Mouse (Mus musculus): ENCODE results near the gene Wnt9b.

Wnt9b gene

DNA sequence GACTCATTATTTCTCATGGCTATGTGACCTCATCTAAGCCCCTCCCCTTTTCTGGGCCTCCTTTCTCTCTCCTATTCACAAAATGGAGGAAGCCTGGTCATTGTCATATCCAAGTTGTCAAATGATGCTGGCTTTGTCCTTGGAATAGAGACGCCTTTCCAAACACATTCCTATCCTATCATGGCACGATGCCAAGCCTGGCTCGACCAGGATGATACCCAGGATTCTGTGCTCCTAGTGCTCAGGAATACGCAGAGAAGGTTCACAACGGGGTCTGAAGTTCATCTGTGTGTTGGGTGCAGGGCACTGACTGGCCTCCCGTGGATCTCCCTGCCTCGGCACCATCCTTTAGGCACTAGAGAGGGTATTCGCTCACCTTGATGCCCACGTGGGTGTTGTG, 18.0 kb downstream of the Wnt9b start:
- DNase-seq (ENCODE audit: low spot score), result no peak

DNA sequence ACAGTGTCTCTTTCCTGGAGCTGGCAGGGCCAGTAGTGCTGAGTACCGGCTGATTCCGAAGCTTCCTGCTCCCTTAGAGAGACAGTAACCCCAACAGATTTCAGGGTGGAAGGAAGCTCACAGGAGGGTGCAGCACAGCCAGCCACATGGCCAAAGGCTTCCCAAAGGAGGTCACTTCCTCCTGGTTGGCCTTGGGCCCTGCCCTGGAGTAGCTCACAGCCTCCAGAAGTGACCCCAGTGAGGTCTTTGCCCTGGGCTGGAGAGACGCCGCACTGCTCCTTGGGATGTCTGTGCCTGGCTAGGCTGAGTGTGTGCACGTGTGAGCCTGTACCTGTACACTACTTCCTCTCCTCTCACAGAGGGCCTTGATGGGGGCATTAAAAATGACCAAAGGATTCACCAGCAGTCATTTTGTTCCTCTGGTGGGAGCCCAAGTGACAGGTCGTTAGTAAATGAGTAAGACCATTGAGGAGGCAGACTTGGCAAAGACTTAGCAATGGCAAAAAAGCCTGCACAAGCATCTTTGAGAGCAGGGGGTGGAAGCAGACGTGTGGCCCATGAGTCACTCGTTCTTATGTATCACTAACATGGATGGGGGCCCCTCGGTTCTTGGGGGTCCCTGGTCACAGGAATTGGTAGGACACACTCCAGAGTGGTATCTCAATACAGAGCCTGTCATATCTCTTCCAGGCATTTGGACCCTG, 20.2 kb downstream of the Wnt9b start:
- no peak for DNase-seq (ENCODE audit: low spot score)

DNA sequence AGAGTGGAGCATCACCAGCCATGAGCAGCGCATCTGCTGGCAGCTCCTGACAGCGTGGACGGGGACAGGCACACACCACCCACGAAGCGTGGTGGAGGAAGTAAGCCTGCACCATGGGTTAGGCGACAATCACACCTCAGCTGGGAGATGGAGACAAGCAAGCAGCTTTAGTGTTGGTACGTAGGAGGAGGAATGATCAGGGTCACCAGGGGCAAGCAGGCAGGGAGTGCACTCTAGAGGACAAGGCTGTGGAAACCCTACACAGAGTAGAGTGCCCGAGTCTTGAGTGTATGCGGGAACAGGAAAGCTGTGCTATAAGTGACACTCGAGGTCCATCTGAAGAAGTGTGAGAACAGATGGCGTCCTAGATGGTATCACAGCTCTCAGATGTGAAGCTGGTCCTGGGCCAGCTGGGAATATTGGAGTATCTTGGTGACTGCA, 25.3 kb downstream of the Wnt9b start:
- DNase-seq (ENCODE audit: low spot score), result no peak

DNA sequence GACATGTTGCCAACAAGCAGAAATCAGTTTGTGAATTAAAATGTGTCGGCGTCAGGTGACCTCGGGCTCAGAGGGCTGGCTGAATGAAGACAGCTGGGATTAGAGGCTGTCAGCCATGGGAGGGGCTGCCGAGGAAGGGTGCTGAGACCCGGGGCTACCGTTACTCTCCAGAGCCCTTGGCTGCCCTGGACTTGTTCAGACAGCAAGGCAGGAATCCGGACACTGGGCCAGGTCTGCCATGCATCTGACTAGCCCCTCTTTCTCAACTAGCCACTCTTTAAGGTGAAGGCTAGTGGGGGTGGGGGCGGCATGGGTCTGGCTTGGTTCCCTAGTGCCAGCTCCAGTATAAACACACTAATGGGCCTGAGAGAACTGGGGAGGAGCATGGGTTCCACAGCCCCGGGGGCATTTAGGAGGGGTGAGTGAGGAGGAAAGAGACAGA, 27.6 kb downstream of the Wnt9b start:
- DNase-seq (ENCODE audit: low spot score), result no peak

DNA sequence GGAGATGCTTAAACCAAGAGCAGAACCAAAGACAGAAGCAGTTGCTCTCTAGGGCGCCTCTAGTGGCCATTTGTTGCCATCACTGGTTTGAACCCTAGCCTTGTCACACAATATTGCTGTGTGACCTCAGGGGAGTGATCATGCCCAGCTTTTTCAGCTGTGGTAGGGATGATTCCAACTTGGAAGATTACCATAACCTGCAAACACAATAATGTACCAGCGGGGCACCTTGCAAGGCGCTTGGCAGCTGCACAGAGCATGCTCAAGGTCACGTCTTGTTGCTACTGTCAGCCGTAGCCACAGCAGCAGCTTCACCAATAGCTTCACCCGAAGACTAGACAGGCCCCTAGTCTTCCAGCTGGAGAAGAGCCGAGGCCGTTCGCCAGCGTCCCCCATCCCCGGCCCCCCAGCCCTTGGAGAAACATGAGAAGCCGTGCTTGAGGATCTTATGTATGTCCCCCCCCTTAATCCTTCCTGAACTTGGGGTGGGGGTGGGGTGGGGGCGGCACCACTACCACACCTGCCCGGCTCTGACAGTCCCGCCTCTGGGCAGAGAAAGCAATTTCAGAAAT, 28.1 kb downstream of the Wnt9b start:
- no peak for DNase-seq (ENCODE audit: low spot score)

DNA sequence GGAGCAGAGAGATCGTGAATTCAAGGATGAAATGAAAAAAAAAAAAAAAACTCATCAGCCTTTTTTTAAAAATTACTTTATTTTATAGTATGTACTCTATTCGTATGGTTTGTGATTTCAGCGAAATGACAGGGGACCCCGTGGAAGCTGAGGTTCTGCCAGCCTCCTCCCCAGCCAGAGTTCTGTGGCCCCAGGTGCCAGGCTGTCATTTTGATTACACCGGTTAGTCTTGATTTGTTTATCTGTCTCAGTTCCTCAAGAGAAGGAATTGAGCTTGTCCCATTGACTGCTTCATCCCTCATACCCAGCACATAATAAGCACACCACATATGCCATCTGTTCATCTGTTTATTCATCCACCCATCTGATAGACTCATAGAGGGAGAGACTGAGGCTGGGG, 30.2 kb downstream of the Wnt9b start:
- DNase-seq (ENCODE audit: low spot score), result no peak

DNA sequence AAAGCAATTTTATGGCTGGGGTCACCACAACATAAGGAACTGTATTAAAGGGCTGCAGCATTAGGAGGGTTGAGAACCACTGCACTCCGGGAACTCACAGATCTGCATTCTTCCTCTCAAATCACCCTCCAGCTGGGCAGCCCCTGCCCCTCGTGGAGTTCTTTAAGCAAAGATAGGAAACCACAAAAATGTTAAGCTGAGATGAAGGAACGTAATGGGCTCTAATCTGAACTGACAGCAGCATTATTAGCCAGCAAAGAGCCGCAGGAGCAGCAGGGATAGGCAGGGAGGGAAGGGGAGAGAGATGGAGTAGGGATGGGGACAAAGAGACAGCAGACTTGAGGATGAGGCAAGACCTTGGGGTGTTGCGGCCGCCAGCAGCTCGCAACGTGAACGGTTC, 32.6 kb downstream of the Wnt9b start:
- no peak for DNase-seq (ENCODE audit: low spot score)

DNA sequence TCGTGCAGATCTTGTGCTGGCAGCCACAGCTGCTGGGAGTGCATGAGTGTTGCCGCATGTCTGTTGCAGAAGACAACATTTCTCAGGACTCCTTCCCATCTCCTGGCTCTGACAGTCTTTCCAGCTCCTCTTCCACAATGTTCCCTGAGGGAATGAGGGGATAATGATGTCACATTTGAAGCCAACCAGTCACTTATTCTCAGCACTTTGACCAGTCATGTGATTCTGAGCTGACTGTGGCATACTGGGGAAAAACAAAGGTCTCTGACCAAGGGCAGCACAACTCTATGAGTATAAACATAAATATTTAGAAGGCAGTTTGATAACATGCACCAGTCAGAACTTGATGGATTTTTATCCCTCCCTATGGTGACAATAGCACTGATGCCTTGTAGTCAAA, 35.5 kb downstream of the Wnt9b start:
- DNase-seq (ENCODE audit: low spot score), result no peak

DNA sequence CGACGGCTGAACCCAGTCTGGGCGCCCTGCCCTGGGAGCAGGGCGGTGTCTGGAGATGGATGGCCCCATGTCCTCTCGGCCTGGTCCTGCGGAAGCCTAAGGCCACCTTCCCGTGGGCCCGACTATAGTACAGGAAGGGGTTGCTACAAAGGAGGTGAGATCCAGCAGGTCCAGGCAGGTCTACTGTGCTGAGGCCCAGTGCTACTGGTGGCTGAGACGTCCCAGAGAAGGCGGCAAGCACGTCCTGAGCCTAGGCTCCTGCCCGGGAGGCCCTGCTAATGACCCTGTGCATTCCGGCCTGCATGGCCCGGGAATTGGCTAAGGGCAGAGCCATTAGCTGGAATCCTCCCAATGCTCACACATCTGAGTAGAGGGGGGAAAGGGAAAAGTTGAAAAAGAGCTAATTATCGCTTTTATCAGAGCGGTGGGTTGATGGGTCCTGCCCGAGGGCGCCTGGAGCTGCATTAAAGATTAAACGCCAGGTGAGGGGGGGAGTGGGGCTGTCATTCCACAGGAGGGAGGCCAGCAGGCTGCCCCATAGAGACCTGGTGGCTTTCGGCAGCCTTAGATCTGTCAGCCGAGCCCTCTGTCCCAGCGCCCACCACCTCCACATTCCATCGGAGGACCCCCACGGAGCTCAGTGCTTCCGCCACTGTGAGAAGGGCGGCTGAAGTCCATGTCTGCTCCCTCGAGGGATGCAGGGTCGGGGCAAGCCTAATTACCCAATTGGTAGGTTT, 37.6 kb downstream of the Wnt9b start:
- no peak for DNase-seq (ENCODE audit: low spot score)

DNA sequence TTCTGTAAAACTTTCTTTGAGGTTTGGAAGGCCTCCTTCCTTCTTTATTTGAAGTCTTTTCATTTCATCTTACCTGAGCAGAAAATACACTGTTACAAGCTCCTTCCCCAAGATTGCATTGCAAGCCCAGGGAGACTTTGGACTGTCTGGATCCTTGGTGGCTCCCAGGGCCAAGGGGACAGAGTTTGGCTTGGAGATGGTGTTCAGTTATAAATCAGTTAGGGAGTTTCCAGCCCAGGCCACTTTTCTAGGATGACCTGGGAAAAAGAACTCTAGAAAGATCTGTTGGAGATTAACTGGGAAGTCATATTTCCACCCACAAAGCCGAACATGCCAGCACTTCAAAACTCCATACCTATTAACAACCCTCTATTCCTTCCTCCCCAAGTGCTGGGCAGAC, 39.6 kb downstream of the Wnt9b start:
- DNase-seq (ENCODE audit: low spot score), result no peak

DNA sequence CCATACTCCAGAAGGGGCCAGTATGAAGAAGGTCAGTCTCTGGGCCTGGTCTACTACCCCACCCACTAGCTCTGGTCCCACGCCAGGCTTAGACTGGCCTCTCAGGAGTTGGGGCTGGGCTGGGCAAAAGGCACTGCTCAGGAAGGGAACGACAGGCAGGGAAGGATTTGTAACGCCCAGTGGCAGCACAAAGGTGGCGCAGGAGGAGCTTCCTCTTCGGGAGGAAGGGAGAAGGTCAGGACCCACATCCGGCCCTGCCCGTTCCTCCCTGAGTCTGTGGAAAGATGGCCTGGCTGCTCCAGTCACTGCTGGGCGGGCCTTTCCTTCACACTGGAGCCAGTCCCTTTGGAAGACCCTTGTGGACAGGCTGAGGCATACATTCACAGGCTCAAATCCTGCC, 42.6 kb downstream of the Wnt9b start:
- no peak for DNase-seq (ENCODE audit: low spot score)

DNA sequence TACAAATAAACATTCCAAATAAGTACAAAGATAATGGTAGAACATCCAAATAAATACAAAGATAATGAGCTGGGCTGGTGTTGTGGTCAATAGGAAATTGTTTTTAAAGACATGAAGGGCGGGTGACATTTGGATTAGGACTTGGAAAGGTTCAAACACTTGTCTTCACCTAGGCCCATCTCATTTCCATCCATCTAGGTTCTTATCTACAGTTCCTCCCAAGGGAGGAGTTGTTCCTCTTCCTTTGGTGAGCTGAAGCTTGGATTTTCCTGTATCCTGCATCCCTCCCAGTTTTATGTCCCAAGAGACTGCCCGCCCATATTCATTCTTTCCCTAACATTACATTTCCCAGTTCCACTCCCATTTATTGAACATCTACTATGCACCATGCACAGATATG, 51.4 kb downstream of the Wnt9b start:
- no peak for DNase-seq (ENCODE audit: low spot score)

DNA sequence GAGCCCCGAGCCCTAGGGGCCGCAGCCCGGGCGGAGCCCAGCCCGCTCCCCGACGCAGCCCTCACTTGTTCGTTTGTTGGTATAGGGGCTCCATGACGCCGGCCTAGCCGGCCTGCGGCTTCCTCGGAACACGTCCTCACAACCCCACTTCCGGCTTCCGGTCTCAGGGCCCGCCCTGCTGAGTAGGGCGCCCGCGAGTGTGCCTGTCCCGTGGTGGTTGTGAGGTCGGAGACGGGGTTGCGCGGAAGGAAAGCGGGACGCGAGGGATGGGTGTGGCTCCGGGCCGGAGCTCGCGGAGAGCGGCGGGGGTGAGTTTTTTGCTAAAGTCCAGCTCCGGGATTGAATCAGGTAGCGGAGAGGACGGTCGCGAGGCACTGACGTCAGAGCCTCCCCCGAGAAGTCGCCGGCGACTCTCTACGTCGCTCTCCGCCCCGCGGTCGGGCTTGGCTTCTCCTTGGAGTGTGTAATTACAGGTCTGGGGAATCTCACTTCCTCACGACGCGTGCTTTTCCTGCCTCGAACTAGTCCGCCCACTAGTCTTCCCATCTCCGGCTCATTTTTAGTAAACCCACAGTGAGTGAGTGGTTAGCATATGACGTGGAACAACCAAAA, 52.0 kb downstream of the Wnt9b start, which contains the start of gene Gosr2:
TSS of gene Gosr2 (minus strand) at position 334 of the 612 bp plus-strand sequence.
- peak; percentile 91 for DNase-seq (ENCODE audit: low spot score)

DNA sequence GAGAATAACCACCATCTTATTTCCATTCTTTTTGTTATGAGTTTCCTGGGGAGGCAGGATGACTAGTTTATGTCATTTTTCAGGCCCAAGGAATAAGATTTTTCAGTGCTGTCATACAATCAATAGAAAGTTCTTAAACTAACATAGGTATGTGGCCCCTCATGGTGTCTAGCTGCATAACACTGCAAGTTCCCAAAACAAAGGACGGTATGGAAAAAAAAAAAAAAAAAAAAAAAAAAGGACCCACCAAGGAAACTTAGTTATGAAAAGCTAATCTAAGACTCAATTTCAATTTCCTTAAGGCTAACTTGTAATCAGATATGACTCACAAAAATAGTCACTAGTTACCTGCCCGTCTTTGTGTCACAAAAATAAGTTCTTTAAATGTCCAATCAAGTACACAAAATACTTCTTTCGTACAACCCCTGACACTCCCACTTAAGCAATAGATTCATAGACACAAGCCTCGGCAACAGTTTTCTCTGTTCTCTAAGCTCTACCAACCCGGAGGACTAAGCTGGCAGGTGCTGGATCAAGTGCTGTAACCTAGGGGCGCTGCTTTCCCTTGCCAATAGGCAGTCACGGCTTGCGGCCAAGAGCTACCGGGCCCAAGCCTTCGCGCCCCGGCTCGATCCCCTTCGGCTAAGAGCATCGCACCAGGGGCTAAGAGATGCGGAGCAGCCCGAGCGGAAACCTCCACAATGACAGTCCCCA, 52.6 kb downstream of the Wnt9b start:
- no peak for DNase-seq (ENCODE audit: low spot score)

DNA sequence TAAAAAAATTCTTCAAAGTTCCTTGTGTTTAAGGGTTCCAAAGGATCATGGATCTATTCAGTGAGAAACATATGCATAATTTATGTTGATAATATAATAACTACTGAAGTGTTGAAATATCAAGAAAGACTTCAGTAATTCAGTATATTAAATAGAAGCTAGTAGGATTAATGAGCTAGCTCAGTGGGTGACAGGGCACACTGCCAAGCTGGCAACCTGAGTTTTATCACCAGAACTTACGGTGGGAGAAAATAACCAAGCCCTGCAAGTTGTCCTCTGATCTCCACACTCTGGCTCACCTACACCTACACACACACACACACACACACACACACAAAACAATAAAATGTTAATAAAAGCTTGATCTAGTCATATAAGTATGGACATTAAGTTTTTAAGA, 56.4 kb downstream of the Wnt9b start:
- DNase-seq (ENCODE audit: low spot score), result no peak

DNA sequence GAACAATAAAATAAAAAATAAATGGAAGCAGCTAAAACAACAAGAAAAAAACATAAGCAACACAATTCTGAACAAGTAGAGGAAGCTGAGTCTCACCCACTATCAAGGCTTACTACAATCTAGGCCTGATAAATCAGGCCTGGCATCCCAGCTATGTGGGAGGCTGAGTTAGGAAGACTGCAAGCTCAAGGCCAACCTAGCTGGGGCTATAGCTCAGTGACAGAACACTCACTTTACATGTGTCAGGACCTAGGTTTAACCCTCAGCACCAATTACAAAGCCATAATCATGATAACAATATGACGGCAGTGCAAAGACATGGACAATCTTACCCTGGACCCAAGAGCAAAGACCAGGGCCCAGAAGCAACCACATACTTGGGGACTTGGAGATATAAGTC, 58.6 kb downstream of the Wnt9b start:
- no peak for DNase-seq (ENCODE audit: low spot score)

DNA sequence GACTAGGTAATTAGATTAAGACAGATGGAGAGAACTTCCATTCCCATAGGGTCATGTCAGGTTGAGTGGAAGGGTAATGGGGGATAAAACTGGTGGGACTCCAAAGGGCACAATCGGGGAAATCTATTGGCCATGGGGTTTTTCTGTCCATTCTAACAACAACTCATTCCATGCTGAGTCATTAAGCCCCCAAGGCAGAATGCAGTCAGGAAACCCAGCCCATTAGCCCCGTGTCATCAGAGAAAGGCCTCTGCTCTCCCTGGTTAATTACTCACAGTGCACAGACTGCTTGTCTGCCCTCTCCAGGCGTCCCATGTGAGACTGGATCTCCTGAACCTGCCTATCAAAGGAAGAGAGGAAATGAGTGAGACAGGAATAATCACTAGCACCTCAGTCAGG, 60.6 kb downstream of the Wnt9b start:
- no peak for DNase-seq (ENCODE audit: low spot score)

DNA sequence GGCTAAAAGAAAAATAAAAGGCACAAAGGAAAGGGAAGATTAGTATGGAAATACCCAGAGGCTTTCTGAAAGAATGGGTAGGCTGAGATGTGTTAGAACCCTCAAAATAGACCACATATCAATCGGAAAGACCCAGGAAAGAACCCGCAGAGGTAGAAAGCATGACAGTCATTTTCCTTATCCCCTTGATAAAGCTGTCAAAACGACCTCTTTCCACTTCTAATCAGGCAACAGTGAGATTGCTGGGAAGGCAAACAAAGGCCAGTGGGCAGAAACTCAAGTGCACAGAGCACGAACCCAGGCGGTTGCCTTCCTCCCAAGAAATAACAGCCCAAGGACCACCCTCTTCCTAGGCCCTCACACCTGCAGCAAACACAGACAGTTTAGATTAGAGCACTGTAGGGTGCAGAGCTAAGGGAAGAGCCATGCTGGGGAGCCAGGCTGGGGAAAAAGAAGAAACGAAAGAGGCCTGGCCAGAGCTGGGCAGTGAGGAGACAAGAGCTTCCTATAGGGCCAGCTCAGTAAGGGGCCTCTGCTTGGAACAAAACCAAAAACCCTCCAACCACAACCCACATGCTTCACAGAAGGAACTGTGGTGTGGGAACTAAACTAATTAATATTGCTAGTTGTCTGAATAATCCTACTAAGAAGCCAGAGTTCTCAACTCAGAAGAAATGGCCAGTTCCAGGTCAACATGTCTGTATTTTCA, 61.2 kb downstream of the Wnt9b start:
- no peak for DNase-seq (ENCODE audit: low spot score)

DNA sequence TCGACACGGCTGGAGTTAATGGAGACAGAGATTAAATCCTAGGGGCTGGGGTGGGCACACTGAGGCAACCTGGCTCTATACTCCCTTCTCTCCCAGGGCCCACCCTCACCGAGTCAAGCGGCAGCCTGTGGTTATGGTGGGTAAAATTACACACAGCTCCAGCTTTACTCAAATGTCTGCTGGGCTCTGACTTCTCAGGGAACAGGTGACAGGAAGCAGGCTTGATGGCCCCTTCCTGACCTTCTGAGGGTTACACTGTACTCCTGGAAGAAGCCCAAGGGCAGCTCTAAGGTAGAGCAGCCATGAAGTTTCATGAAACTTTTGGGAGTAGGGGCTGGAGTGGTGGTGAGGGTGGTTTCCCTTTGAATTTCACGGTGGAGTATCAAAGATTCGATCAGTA, 62.9 kb downstream of the Wnt9b start:
- no peak for DNase-seq (ENCODE audit: low spot score)

DNA sequence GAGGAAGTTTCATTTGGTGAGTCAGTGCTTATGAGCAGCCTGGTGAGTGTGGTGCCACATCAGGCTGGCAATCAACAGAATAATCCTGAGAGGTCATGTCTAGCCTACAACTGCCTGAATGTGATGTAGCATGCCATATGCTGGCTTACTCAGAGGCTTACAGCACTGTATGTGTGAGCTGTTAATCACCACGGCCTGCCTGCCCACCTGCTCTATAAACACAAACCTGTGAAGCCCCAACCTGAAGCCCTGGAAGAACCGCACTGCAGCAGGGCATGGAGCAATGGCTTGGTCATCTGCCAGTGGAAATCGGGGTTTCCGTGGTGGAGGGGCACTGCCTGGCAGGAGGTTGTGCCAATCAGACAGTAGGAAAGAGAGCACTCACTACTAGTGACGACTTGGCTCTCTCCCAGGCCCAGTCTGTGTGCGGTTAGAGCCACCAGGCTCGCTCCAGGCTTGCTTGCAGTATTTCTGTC, 64.3 kb downstream of the Wnt9b start:
- no peak for DNase-seq (ENCODE audit: low spot score)

DNA sequence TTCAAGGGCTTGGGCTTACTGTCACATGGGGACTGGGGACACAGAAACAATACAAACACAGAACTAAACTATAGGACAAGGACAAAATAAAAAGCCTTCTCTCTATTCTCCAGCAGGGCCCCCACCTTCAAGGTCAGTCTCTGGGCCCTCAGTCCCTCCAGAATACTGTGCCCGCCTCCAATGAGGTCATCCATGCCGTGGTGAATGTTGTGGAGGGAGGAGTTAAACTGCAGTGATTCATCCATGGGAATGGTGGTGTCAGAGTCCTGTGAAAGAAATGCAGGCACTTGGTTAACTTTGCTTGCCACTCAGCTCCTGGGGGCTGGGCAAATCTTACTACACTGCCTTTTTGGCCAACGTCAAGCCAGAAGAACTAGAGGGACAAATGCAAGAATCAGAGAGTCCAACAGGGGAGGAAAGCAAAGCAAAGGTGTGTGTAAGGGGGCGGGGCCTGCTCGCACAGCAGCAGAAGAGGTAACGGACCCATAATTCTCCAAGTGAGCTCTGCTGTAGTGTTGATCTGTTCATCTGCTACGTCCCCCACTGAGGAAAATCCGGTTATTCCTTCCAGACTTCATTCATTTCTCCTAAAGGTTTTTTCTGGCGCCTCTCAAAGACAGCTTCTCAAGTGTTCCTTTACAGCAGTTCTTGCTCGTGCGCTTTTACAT, 65.8 kb downstream of the Wnt9b start:
- DNase-seq (ENCODE audit: low spot score), result no peak

Measured in testis, postnatal 14 days (tissue).